8 mouse cellular contexts compared by ENCODE assay signal in genomic region chr12:26415104-26415771, GRCm38 (mm10). TPM values are rescaled to one million over a fixed set of nuclear protein-coding genes. Genes with fewer than 3 reads are reported as not detected.
DNase-seq lines count a peak whose midpoint lies in the region; ATAC-seq lines count a peak whose summit lies in the region.

Gene Rnf144a (minus strand): TSS chr12:26415254.

- peak; percentile 96 to 97 for DNase-seq in adrenal gland, adult 18-20 months (ENCODE audit: low spot score in 2 of 2)
- peak; percentile 93 for DNase-seq in embryo, embryonic 10.5 days (ENCODE audit: low spot score)
- DNase-seq in gastrocnemius, postnatal 25 days, result peak; percentile 79
- peak; percentile 98 for DNase-seq in intestine, embryonic 14.5 days (ENCODE audit: low spot score)
- DNase-seq in left cerebral cortex, postnatal 10 days (ENCODE audit: extremely low spot score in 1 of 2, low spot score in 2 of 2), result peak; percentile 84 to 93
- DNase-seq in right cerebral cortex, postnatal 14 days, result peak; percentile 97
- DNase-seq in urinary bladder, postnatal 25 days (ENCODE audit: low spot score), result peak; percentile 93

- H3K4me3 ChIP-seq in intestine, embryonic 14.5 days (ENCODE audit: low read depth, low read length), result peak within 1 kb of the TSS; percentile 78

- intact Hi-C loops in left cerebral cortex, postnatal 10 days (cut with DNase I), result loop anchor here (5.0 kb wide), 1 partner anchor 98 kb away; no protein-coding TSS in a partner anchor

- WGBS in intestine, embryonic 14.5 days, result under 1% methylated on average over 42 of the region's 45 CpGs

- peak; percentile 91 for ATAC-seq in intestine, embryonic 14.5 days (replicated peaks; ENCODE audit: low FRiP score, low TSS enrichment, low read depth)
- peak; percentile 83 for ATAC-seq in megakaryocyte progenitor cell, adult 5-6 weeks (replicated peaks; ENCODE audit: poor library complexity)

- no peaks in the 10 kb centered on the region for H3K27me3 ChIP-seq in intestine, embryonic 14.5 days (replicated peaks; ENCODE audit: control insufficient read depth, insufficient read depth, low read length)

- peak within 1 kb of the TSS; percentile 71 for H3K4me2 ChIP-seq in intestine, embryonic 14.5 days (ENCODE audit: low read length)

- H3K9ac ChIP-seq in intestine, embryonic 14.5 days (ENCODE audit: low read length), result peak within 1 kb of the TSS; percentile 95

- H3K27ac ChIP-seq in intestine, embryonic 14.5 days (ENCODE audit: low read depth), result peak within 1 kb of the TSS; percentile 54; the same call in 1 of the 2 replicates

- peaks cover 19% of the 10 kb centered on the region for H3K4me1 ChIP-seq in intestine, embryonic 14.5 days (replicated peaks; ENCODE audit: control insufficient read depth, insufficient read depth, low read length)

- no peaks in the 10 kb centered on the region; the same call in 1 of the 2 replicates for H3K36me3 ChIP-seq in intestine, embryonic 14.5 days (ENCODE audit: control insufficient read depth, insufficient read depth, low read length)

- no peaks in the 10 kb centered on the region for H3K9me3 ChIP-seq in intestine, embryonic 14.5 days (ENCODE audit: control insufficient read depth, low read length)

RNA-seq across cellular contexts. Expression of gene Rnf144a, which starts in this region (rescaled TPM):
- total RNA-seq in adrenal gland, adult 18-20 months (2021), result 10 to 100 TPM; 18.6 to 19.2 TPM
- total RNA-seq in gastrocnemius, postnatal 25 days (2021), result 1 to 10 TPM; 7.0 to 8.7 TPM
- polyA plus RNA-seq in intestine, embryonic 14.5 days (2014; fragmentation: Nextera tagmentation; extraction: Ambion mirVana), result 19.6 and 22.4 TPM in 2 replicates
- total RNA-seq in left cerebral cortex, postnatal 10 days (2021), result 10 to 100 TPM; 37.2 to 37.7 TPM
- 17.4 and 19.1 TPM in 2 replicates for total RNA-seq in megakaryocyte progenitor cell, adult 5-6 weeks (2015)
- total RNA-seq in megakaryocyte progenitor cell, adult 5-6 weeks (2017), result 15.1 and 16.8 TPM in 2 replicates

Comparison
In these comparisons a context has a peak if more than half of its experiments do, and no peak if none do; other contexts are left out.
1. Peak in every context shown above with its lines: DNase-seq, ATAC-seq, H3K4me3 ChIP-seq and H3K27ac ChIP-seq.